Mouse (Mus musculus): ENCODE results near the gene Fbxo17. TPM values are rescaled to one million over a fixed set of nuclear protein-coding genes. Genes with fewer than 3 reads are reported as not detected.

Fbxo17 gene
- polyA plus RNA-seq, 1 experiment from 2014 or later: 4.2 TPM

GRCm38 (mm10) chr7:28769414-28769958 is 52.9 kb downstream of the Fbxo17 start:
- peaks cover 19% of the 10 kb centered on the region for H3K4me1 ChIP-seq (replicated peaks; ENCODE audit: control insufficient read depth, insufficient read depth, low read length)
- no peak overlapping the region for H3K9ac ChIP-seq (replicated peaks; ENCODE audit: low read depth, low read length)
- H3K4me3 ChIP-seq (replicated peaks; ENCODE audit: low read length): no peak overlapping the region
- no peak overlapping the region for H3K27ac ChIP-seq (ENCODE audit: low read length)
- 88% methylated on average over 9 of the region's 9 CpGs for WGBS
- no peak overlapping the region for H3K4me2 ChIP-seq (ENCODE audit: low read length)
- no peak for ATAC-seq
- no peaks in the 10 kb centered on the region for H3K9me3 ChIP-seq (ENCODE audit: control insufficient read depth, low read length)
- no peaks in the 10 kb centered on the region for H3K36me3 ChIP-seq (ENCODE audit: control insufficient read depth, insufficient read depth)
- no peaks in the 10 kb centered on the region for H3K27me3 ChIP-seq (replicated peaks; ENCODE audit: control insufficient read depth, insufficient read depth, low read length)

GRCm38 (mm10) chr7:28770309-28770708 is 53.7 kb downstream of the Fbxo17 start:
- Histone ChIP-seq H3K4me3 (replicated peaks; ENCODE audit: low read length) (no peak overlapping the region), H3K27ac (ENCODE audit: low read length) (no peak overlapping the region), H3K9me3 (ENCODE audit: control insufficient read depth, low read length) (no peaks in the 10 kb centered on the region), H3K36me3 (ENCODE audit: control insufficient read depth, insufficient read depth) (no peaks in the 10 kb centered on the region), H3K4me1 (replicated peaks; ENCODE audit: control insufficient read depth, insufficient read depth, low read length) (peaks cover 16% of the 10 kb centered on the region), H3K9ac (replicated peaks; ENCODE audit: low read depth, low read length) (no peak overlapping the region), H3K4me2 (ENCODE audit: low read length) (no peak overlapping the region), H3K27me3 (replicated peaks; ENCODE audit: control insufficient read depth, insufficient read depth, low read length) (no peaks in the 10 kb centered on the region)
- ATAC-seq: no peak
- 93% methylated on average over 3 of the region's 3 CpGs for WGBS

GRCm38 (mm10) chr7:28771867-28772266 is 55.3 kb downstream of the Fbxo17 start:
- Histone ChIP-seq H3K4me1 (replicated peaks; ENCODE audit: control insufficient read depth, insufficient read depth, low read length) (peaks cover 9% of the 10 kb centered on the region), H3K4me3 (replicated peaks; ENCODE audit: low read length) (no peak overlapping the region), H3K9ac (replicated peaks; ENCODE audit: low read depth, low read length) (no peak overlapping the region), H3K36me3 (ENCODE audit: control insufficient read depth, insufficient read depth) (0 out of 2 replicates have a peak, but pooled peaks cover under 1% of the 10 kb centered on the region), H3K27ac (ENCODE audit: low read length) (no peak overlapping the region), H3K4me2 (ENCODE audit: low read length) (no peak overlapping the region), H3K9me3 (ENCODE audit: control insufficient read depth, low read length) (no peaks in the 10 kb centered on the region), H3K27me3 (replicated peaks; ENCODE audit: control insufficient read depth, insufficient read depth, low read length) (no peaks in the 10 kb centered on the region)
- WGBS: 83% methylated on average over 11 of the region's 11 CpGs
- no peak for ATAC-seq

- H3K9ac ChIP-seq (replicated peaks; ENCODE audit: low read depth, low read length): no peak overlapping the region
- no peak overlapping the region for H3K4me3 ChIP-seq (replicated peaks; ENCODE audit: low read length)
- 87% methylated on average over 3 of the region's 3 CpGs for WGBS
- no peaks in the 10 kb centered on the region for H3K27me3 ChIP-seq (replicated peaks; ENCODE audit: control insufficient read depth, insufficient read depth, low read length)
- no peaks in the 10 kb centered on the region for H3K4me1 ChIP-seq (replicated peaks; ENCODE audit: control insufficient read depth, insufficient read depth, low read length)
- no peak for ATAC-seq
- H3K27ac ChIP-seq (ENCODE audit: low read length): no peak overlapping the region
- H3K4me2 ChIP-seq (ENCODE audit: low read length): no peak overlapping the region
- H3K36me3 ChIP-seq (ENCODE audit: control insufficient read depth, insufficient read depth): peaks cover 7% of the 10 kb centered on the region; the same call in 1 of the 2 replicates
- no peaks in the 10 kb centered on the region for H3K9me3 ChIP-seq (ENCODE audit: control insufficient read depth, low read length)
These were observed 56.6 kb downstream of the Fbxo17 start for GRCm38 (mm10) chr7:28773163-28773562.

- no peak for ATAC-seq
- 69% methylated on average over 12 of the region's 12 CpGs for WGBS
- H3K4me3 ChIP-seq (replicated peaks; ENCODE audit: low read length): no peak overlapping the region
- H3K27ac ChIP-seq (ENCODE audit: low read length): no peak overlapping the region
- H3K36me3 ChIP-seq (ENCODE audit: control insufficient read depth, insufficient read depth): peaks cover 7% of the 10 kb centered on the region; the same call in 1 of the 2 replicates
- no peaks in the 10 kb centered on the region for H3K27me3 ChIP-seq (replicated peaks; ENCODE audit: control insufficient read depth, insufficient read depth, low read length)
- H3K9ac ChIP-seq (replicated peaks; ENCODE audit: low read depth, low read length): no peak overlapping the region
- H3K4me1 ChIP-seq (replicated peaks; ENCODE audit: control insufficient read depth, insufficient read depth, low read length): no peaks in the 10 kb centered on the region
- H3K9me3 ChIP-seq (ENCODE audit: control insufficient read depth, low read length): no peaks in the 10 kb centered on the region
- H3K4me2 ChIP-seq (ENCODE audit: low read length): no peak overlapping the region
These were observed 57.6 kb downstream of the Fbxo17 start for GRCm38 (mm10) chr7:28774164-28774563.

GRCm38 (mm10) chr7:28775129-28775528 is 58.5 kb downstream of the Fbxo17 start:
- no peak for ATAC-seq
- Histone ChIP-seq H3K27me3 (replicated peaks; ENCODE audit: control insufficient read depth, insufficient read depth, low read length) (no peaks in the 10 kb centered on the region), H3K9me3 (ENCODE audit: control insufficient read depth, low read length) (no peaks in the 10 kb centered on the region), H3K36me3 (ENCODE audit: control insufficient read depth, insufficient read depth) (peaks cover 7% of the 10 kb centered on the region; the same call in 1 of the 2 replicates), H3K9ac (replicated peaks; ENCODE audit: low read depth, low read length) (no peak overlapping the region), H3K27ac (ENCODE audit: low read length) (no peak overlapping the region), H3K4me2 (ENCODE audit: low read length) (no peak overlapping the region), H3K4me3 (replicated peaks; ENCODE audit: low read length) (no peak overlapping the region), H3K4me1 (replicated peaks; ENCODE audit: control insufficient read depth, insufficient read depth, low read length) (peaks cover under 1% of the 10 kb centered on the region)
- 79% methylated on average over 7 of the region's 7 CpGs for WGBS

GRCm38 (mm10) chr7:28778825-28779224 is 62.2 kb downstream of the Fbxo17 start:
- no peak for ATAC-seq
- Histone ChIP-seq H3K36me3 (ENCODE audit: control insufficient read depth, insufficient read depth) (peaks cover 7% of the 10 kb centered on the region; the same call in 1 of the 2 replicates), H3K9me3 (ENCODE audit: control insufficient read depth, low read length) (no peaks in the 10 kb centered on the region)

GRCm38 (mm10) chr7:28780067-28780658 is 63.6 kb downstream of the Fbxo17 start:
- ATAC-seq: peak; percentile 71
- H3K9ac ChIP-seq (replicated peaks; ENCODE audit: low read depth, low read length): no peak overlapping the region

More at GRCm38 (mm10) chr7:28778825-28779224, 62.2 kb downstream of the Fbxo17 start:
- H3K27me3 ChIP-seq (replicated peaks; ENCODE audit: control insufficient read depth, insufficient read depth, low read length): no peaks in the 10 kb centered on the region
- H3K4me1 ChIP-seq (replicated peaks; ENCODE audit: control insufficient read depth, insufficient read depth, low read length): peaks cover 5% of the 10 kb centered on the region
- H3K27ac ChIP-seq (ENCODE audit: low read length): no peak overlapping the region
- no peak overlapping the region for H3K9ac ChIP-seq (replicated peaks; ENCODE audit: low read depth, low read length)
- no peak overlapping the region for H3K4me3 ChIP-seq (replicated peaks; ENCODE audit: low read length)
- no peak overlapping the region for H3K4me2 ChIP-seq (ENCODE audit: low read length)
- 90% methylated on average over 9 of the region's 9 CpGs for whole genome bisulfite sequencing

GRCm38 (mm10) chr7:28780857-28781256 is 64.3 kb downstream of the Fbxo17 start:
- H3K4me1 ChIP-seq (replicated peaks; ENCODE audit: control insufficient read depth, insufficient read depth, low read length): peaks cover 5% of the 10 kb centered on the region
- H3K27ac ChIP-seq (ENCODE audit: low read length): no peak overlapping the region
- H3K9me3 ChIP-seq (ENCODE audit: control insufficient read depth, low read length): no peaks in the 10 kb centered on the region
- WGBS: 75% methylated on average over 7 of the region's 7 CpGs
- H3K27me3 ChIP-seq (replicated peaks; ENCODE audit: control insufficient read depth, insufficient read depth, low read length): no peaks in the 10 kb centered on the region
- H3K9ac ChIP-seq (replicated peaks; ENCODE audit: low read depth, low read length): no peak overlapping the region
- H3K4me3 ChIP-seq (replicated peaks; ENCODE audit: low read length): no peak overlapping the region
- H3K4me2 ChIP-seq (ENCODE audit: low read length): no peak overlapping the region
- H3K36me3 ChIP-seq (ENCODE audit: control insufficient read depth, insufficient read depth): peaks cover 7% of the 10 kb centered on the region; the same call in 1 of the 2 replicates
- no peak for ATAC-seq

More at GRCm38 (mm10) chr7:28780067-28780658, 63.6 kb downstream of the Fbxo17 start:
- WGBS: 46% methylated on average over 6 of the region's 6 CpGs
- Histone ChIP-seq H3K4me3 (replicated peaks; ENCODE audit: low read length) (no peak overlapping the region), H3K27me3 (replicated peaks; ENCODE audit: control insufficient read depth, insufficient read depth, low read length) (no peaks in the 10 kb centered on the region), H3K27ac (ENCODE audit: low read length) (peak overlapping the region; percentile 32; the same call in 1 of the 2 replicates), H3K4me2 (ENCODE audit: low read length) (no peak overlapping the region), H3K9me3 (ENCODE audit: control insufficient read depth, low read length) (no peaks in the 10 kb centered on the region), H3K36me3 (ENCODE audit: control insufficient read depth, insufficient read depth) (peaks cover 7% of the 10 kb centered on the region; the same call in 1 of the 2 replicates), H3K4me1 (replicated peaks; ENCODE audit: control insufficient read depth, insufficient read depth, low read length) (peaks cover 5% of the 10 kb centered on the region)

All from forebrain, embryonic 16.5 days (tissue).